Mouse (Mus musculus) intestine, postnatal 0 days (tissue): ENCODE data around the gene Syde2. TPM values are rescaled to one million over a fixed set of nuclear protein-coding genes. Genes with fewer than 3 reads are reported as not detected.
A peak's percentile ranks its signal among the peaks of the same experiment; 100 is the strongest.

ENCODE experiments used
- ATAC-seq: fragments of 200-750 bp; cut with Nextera tagmentation; 2 replicates; pipeline ENCODE4 v1.8.0; 2017; ENCODE audit warnings: mild to moderate bottlenecking, moderate TSS enrichment, moderate library complexity
- H3K27ac ChIP-seq: fragments of 300-500 bp; sonication (generic); 2 replicates; pipeline ENCODE4 v1.5.1; 2014; ENCODE audit warnings: mild to moderate bottlenecking, low read depth, low read length, moderate library complexity
- H3K27me3 ChIP-seq: fragments of 300-500 bp; sonication (generic); replicated peaks from 2 replicates; pipeline ENCODE4 v1.6.1; 2014; ENCODE audit warnings: low read length, mixed read lengths; ENCODE audit not compliant: control insufficient read depth, insufficient read depth
- H3K36me3 ChIP-seq: fragments of 300-500 bp; sonication (generic); 2 replicates; pipeline ENCODE4 v1.6.1; 2014; ENCODE audit warnings: mild to moderate bottlenecking, moderate library complexity; ENCODE audit not compliant: control insufficient read depth, insufficient read depth
- H3K4me1 ChIP-seq: fragments of 300-500 bp; sonication (generic); replicated peaks from 2 replicates; pipeline ENCODE4 v1.6.1; 2014; ENCODE audit warnings: antibody characterized with exemption, low read length, mixed read lengths; ENCODE audit not compliant: control insufficient read depth, insufficient read depth
- H3K4me2 ChIP-seq: fragments of 300-500 bp; sonication (generic); replicated peaks from 2 replicates; pipeline ENCODE4 v1.6.1; 2014; ENCODE audit warnings: low read depth, mild to moderate bottlenecking, moderate library complexity
- H3K4me3 ChIP-seq: fragments of 300-500 bp; sonication (generic); 2 replicates; pipeline ENCODE4 v1.5.1; 2014; ENCODE audit warnings: low read depth, low read length
- H3K9ac ChIP-seq: fragments of 300-500 bp; sonication (generic); 2 replicates; pipeline ENCODE4 v1.6.1; 2014; ENCODE audit warnings: mild to moderate bottlenecking, low read depth, low read length
- H3K9me3 ChIP-seq: fragments of 300-500 bp; sonication (generic); 2 replicates; pipeline ENCODE4 v1.6.1; 2016; ENCODE audit warnings: mixed run types; ENCODE audit not compliant: control insufficient read depth
- CTCF ChIP-seq: sonication (generic); IDR thresholded peaks from 2 replicates; pipeline ENCODE4 v1.5.1; 2016; ENCODE audit warnings: low read depth, mild to moderate bottlenecking, control low read depth, antibody characterized with exemption, moderate library complexity
- WGBS: fragments of 180-500 bp; shearing (Covaris S2); extraction: QIAGEN DNeasy Blood & Tissue Kit; methylation state at CpG from one replicate; pipeline ENCODE4 v1.1.7; 2014; 5-methylcytosine and 5-hydroxymethylcytosine counted together
- polyA plus RNA-seq: library from polyadenylated mRNA; unstranded; fragments of >200 nt; fragmentation: Nextera tagmentation; extraction: Ambion mirVana; gene quantifications from 2 replicates; pipeline ENCODE4 v1.2.1, GENCODE M21; 2015

Syde2 gene
- polyA plus RNA-seq, 1 experiment from 2014 or later = 0.98 TPM

DNA sequence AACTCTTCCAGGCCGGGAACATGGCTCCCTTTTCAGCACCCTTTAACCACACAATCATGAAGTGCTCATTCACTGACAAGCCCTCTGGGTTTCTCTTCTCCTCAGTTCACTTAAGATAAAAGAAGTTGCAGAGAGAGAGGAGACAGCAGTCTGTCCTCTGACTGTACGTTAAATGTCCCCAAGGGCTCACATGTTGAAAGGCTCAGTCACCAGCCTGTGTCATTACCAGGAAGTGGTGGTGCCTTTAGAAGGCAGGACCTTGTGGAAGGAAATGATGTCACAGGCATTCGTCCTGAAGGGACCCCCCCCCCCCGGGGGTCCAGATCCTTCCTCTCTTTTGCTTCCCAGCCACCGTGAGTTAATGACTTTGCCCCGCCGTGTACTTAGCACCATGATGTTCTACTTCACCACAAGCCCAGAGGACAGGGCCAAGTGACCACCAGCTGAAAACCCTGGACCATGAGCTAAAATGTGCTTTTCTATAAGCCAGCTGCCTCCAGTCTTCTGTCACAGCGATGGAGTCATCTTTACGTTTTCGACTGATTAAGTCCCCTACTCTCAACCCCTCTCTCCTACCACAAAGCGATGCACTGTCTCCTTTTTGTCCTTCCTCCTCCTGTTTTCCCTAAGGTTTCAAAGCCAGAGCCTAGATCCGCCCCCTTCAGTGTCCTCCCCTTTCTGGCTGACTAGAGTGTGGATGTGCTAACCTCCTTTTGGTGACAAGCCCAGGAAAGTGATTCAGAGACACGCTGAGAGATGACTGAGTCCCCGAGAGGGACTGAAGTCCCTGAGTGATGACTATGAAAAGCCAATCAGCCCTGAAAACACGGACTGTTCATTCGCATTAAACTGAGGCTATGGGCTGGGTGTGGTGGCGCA is 36.1 kb upstream of the Syde2 start:
- no peak for TF ChIP-seq CTCF
- WGBS = 77% methylated on average over 17 of the region's 17 CpGs
- Histone ChIP-seq H3K4me1 (0 out of 2 replicates have a peak, but pooled peaks cover 7% of the 10 kb centered on the region), H3K4me3 (no peak overlapping the region), H3K27me3 (no peaks in the 10 kb centered on the region), H3K27ac (no peak overlapping the region), H3K4me2 (no peak overlapping the region), H3K9me3 (no peaks in the 10 kb centered on the region), H3K9ac (no peak overlapping the region), H3K36me3 (no peaks in the 10 kb centered on the region)
- no peak for ATAC-seq

DNA sequence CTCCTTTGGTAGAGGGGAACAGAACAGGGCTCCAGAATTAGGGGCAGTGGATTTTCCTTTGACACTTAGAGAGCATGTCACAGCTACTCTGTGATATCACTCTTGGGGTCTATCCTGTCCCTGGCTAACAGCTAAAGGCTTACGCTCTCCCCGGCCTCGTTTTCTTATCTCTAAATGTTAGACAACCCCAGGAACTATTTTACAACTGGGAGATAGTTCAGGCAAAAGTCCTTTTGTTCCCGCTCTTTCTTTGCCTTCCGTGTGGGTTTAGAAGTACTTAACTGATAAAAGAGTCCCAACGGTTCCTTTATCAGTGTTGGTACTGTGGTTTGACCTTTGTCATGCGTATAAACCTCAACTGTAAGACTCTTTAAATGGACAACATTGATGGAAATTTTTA is 34.7 kb upstream of the Syde2 start:
- ATAC-seq = peak; percentile 47; the same call in 1 of the 2 replicates
- Histone ChIP-seq H3K9me3 (no peaks in the 10 kb centered on the region), H3K27ac (no peak overlapping the region), H3K27me3 (no peaks in the 10 kb centered on the region), H3K9ac (no peak overlapping the region), H3K4me2 (no peak overlapping the region), H3K36me3 (no peaks in the 10 kb centered on the region), H3K4me1 (0 out of 2 replicates have a peak, but pooled peaks cover 7% of the 10 kb centered on the region), H3K4me3 (no peak overlapping the region)
- TF ChIP-seq CTCF = no peak
- WGBS = 37% methylated on average over 7 of the region's 7 CpGs

DNA sequence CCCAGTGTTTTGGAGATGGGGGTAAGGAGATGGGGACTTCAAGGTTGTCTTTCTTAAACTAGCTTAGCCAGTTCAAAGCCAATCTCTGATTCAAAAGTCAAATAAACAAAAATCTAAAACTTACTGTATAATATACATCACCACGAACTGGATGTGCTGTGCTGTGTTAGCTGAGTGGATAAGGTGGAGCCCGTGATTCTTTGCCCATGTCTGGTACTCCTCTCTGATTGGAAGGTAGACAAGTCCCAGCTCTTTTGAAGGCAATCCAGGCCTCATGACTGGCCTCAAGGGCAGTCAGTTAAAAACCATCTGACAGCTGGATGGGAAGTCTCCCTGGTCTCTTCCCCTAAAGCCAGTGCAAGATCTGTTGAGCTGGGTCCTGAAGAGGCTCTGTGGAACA is 34.3 kb upstream of the Syde2 start:
- Histone ChIP-seq H3K36me3 (no peaks in the 10 kb centered on the region), H3K9me3 (no peaks in the 10 kb centered on the region), H3K27me3 (no peaks in the 10 kb centered on the region), H3K27ac (no peak overlapping the region), H3K4me2 (no peak overlapping the region), H3K4me3 (no peak overlapping the region), H3K4me1 (0 out of 2 replicates have a peak, but pooled peaks cover 7% of the 10 kb centered on the region), H3K9ac (no peak overlapping the region)
- 37% methylated on average over 2 of the region's 2 CpGs for WGBS
- TF ChIP-seq CTCF = no peak
- no peak for ATAC-seq

GRCm38 (mm10) chr3:145959824-145960223 is 27.8 kb upstream of the Syde2 start:
- H3K9me3 ChIP-seq = no peaks in the 10 kb centered on the region
- no peak overlapping the region for H3K4me2 ChIP-seq
- no peaks in the 10 kb centered on the region for H3K27me3 ChIP-seq
- H3K9ac ChIP-seq = no peak overlapping the region
- no peak overlapping the region for H3K27ac ChIP-seq
- TF ChIP-seq CTCF = no peak
- no peaks in the 10 kb centered on the region; the same call in 1 of the 2 replicates for H3K4me1 ChIP-seq
- 65% methylated on average over 1 of the region's 1 CpGs for WGBS
- H3K36me3 ChIP-seq = no peaks in the 10 kb centered on the region
- H3K4me3 ChIP-seq = no peak overlapping the region
- ATAC-seq = no peak

- no peaks in the 10 kb centered on the region for H3K9me3 ChIP-seq
- WGBS = 35% methylated on average over 9 of the region's 9 CpGs
- H3K36me3 ChIP-seq = no peaks in the 10 kb centered on the region
- H3K4me2 ChIP-seq = 0 out of 2 replicates have a peak overlapping the region, but pooled peaks have one; percentile 58
- H3K4me3 ChIP-seq = no peak overlapping the region
- H3K9ac ChIP-seq = no peak overlapping the region
- no peaks in the 10 kb centered on the region for H3K27me3 ChIP-seq
- no peak overlapping the region for H3K27ac ChIP-seq
- no peaks in the 10 kb centered on the region; the same call in 1 of the 2 replicates for H3K4me1 ChIP-seq
- ATAC-seq = no peak
- no peak for TF ChIP-seq CTCF
Measured at GRCm38 (mm10) chr3:145962411-145962810, 25.3 kb upstream of the Syde2 start.

GRCm38 (mm10) chr3:145963101-145964017 is 24.3 kb upstream of the Syde2 start:
- no peaks in the 10 kb centered on the region for H3K9me3 ChIP-seq
- peak overlapping the region; percentile 58 for H3K4me2 ChIP-seq
- TF ChIP-seq CTCF = no peak
- H3K27me3 ChIP-seq = no peaks in the 10 kb centered on the region
- 22% methylated on average over 31 of the region's 31 CpGs for WGBS
- H3K9ac ChIP-seq = peak overlapping the region; percentile 42; the same call in 1 of the 2 replicates
- H3K4me3 ChIP-seq = peak overlapping the region; percentile 13
- no peaks in the 10 kb centered on the region for H3K36me3 ChIP-seq
- no peaks in the 10 kb centered on the region; the same call in 1 of the 2 replicates for H3K4me1 ChIP-seq
- peak; percentile 63 for ATAC-seq
- H3K27ac ChIP-seq = peak overlapping the region; percentile 82
